Mouse (Mus musculus): Measurements from ENCODE around the gene Pdik1l.

Pdik1l gene

DNA sequence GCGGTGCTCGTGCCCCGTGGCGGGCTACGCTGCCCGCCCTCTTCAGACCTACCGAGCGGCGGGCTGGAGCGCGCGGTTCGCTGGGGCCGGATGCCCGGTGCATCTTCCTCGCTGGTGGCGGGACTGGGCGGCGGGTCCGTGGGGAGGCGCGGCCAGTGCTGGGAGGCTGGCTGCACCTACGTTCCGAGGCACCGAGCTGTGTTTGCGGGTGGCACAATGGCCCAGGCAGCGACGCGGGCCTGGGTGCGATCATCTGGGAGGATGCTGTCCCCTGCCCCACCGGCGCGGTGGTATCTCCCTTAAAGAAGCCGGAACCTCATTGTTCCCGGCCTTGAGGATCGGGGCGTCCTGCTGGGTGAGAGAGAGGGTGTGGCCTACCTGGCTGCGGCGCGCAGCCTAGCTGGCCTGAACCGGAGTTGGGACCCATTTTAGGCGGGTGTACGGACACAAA is at the start of gene Pdik1l:
Gene Pdik1l (minus strand): TSS at position 321 of the 451 bp plus-strand sequence.
- DNase-seq (ENCODE audit: extremely low spot score, low read depth, low spot score) = peak; percentile 41

DNA sequence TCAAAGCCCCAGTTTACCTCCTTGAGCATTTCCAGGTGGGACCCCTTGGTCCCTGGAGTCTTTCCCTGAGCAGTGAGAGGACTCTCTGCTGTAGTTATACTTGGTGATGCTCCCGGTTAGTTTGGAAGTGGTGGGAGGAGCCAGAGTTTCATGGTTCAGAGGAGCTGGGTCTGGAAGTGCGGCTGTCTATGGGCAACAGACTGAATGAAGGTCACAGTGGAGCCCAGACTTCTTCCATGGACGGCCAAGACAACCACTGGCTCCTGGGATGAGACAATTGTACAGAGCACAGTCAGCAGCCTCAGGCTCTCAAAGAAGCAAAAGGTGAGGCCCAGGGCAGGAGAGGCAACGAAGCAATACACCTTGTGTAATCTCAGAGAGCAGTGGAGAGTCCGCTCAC is 42.6 kb upstream of the Pdik1l start:
- no peak for DNase-seq (ENCODE audit: extremely low spot score, low read depth, low spot score)

DNA sequence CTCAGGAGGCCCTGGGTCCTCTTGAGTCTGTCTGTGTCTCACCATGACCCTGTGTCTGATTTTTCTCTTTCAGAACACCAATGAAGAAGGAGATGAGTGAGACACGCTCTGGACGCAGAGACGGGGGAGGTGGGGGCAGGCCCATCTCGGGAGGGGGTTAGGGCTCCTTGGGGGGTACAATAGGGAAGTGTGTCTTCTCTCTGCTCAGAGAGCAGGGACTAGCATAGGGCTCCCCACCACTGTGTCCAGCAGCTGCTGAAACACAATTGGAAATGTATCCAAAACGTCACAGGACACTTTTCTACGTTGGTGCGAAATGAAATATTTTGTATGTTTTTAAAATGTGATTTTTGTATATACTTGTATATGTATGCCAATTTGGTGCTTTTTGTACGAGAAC is 41.1 kb upstream of the Pdik1l start:
- no peak for DNase-seq (ENCODE audit: extremely low spot score, low read depth, low spot score)

DNA sequence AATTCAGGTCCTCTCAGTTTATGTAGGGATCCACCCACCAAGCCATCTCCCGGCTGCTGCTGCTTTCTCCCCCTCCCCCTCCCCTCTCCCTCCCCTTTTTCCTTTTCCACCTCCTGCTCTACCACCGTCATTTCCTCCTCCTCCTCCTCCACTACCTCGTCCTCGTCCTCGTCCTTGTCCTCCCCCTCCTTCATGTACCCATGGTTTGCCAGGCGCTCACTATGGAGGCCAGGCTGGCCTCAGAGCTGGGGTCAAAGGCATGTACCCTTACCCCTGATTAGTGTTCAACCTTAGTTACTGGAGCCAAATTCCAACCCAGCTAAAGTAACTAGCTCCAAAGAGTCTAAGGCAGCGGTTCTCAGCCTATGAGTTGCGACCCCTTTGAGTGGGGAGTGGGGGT is 40.5 kb upstream of the Pdik1l start:
- no peak for DNase-seq (ENCODE audit: extremely low spot score, low read depth, low spot score)

DNA sequence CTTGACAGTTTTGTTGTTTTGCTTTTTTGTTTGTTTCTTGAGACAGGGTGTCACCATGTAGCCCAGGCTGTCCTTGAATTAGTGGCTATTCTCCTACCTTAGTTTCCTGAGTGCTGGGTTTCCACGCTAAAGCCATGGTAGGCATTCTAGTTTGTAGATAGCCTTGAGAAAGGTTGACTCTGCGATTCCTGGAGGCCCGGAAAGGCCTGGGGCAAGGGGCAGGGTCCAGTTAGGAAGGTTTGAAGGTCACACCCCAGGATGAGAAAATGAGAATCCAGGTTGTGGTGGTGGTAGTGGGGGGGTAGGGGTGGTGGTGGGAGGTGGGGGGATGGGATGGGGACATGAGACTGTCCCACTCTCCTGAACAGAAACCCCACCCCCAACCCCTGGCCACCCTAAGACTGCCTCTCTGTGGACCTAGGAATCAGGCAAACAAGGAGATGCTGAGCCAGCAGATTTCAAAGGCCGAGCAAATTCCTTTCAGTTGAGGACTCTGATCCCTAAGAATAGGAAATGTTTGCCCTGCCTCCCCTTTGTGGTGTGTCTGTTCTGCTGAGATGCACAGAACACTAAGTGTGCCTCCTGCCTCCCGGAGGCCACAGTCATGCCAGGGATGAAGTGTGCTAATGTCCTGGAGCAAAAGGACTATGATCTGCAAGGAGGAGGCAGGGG is 39.3 kb upstream of the Pdik1l start:
- no peak for DNase-seq (ENCODE audit: extremely low spot score, low read depth, low spot score)

DNA sequence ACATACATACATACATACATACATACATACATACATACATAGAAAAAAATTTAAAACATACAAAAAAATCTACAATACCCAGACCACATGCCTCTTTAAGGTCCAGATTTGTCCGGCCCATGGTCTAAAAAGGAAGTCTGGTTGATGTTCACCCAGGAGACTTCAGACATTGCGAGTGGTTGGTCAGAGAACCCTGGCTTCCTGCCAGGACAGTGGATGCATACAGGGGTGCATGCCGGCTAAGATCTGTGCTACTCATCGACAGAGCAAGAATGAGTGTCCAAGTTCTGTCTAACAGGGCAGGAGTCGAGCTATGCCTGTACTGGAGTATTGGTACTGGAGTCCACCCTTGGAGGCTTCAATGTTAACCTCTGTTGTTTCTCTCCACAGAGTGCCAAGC is 37.0 kb upstream of the Pdik1l start:
- no peak for DNase-seq (ENCODE audit: extremely low spot score, low read depth, low spot score)

DNA sequence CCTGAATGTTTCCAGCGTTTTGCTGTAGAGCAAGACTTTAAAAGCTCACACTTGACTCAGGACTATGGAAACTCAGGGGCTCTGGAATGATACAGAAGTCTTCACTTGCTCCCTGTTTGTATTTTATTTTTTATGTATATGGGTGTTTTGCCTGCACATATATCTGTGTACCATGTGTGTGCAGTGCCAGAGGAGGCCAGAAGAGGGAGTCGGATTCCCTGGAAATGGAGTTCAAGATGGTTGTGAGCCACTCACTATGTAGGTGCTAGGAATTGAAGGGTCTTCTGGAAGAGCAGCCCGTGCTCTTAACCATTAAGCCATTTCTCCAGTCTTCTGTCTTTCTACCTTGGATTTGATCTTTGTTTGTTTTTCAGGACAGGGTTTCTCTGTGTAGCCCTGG is 33.8 kb upstream of the Pdik1l start:
- DNase-seq (ENCODE audit: extremely low spot score, low read depth, low spot score) = no peak

DNA sequence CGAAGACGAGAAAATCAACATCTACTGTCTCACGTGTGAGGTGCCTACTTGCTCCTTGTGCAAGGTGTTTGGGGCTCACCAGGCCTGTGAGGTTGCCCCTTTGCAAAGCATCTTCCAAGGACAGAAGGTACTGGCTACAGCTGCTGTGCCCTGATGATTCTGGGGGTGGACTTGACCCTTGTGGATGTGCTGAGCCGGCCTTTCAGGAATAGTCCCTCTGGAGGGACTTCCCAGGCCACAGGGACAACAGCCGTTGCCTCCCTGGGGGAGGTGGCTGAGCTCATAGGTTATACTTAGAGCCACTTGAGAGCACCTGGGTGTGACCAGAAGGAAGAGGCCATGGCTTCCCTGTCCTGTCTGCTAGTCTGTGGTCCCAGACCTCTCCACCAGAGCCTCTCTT is 32.0 kb upstream of the Pdik1l start:
- DNase-seq (ENCODE audit: extremely low spot score, low read depth, low spot score) = no peak

DNA sequence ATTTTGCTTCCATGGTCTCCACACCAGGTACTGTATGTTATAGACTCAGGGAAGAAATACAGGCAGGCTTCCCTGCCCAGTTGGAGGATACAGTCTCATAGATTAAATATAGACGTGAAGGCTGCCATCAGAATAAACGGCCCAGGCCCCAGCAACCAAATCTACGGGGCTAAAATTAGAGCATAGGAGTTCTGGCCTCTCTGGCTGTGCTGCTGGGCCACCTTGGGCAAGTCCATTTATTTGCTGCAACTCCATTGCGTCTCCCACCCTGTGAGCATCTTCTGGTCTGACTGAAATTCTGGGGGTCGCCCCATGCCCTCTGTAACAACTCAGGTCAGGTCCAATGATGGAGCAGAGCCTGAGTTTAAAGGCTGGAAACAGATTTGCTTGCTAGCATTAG is 31.4 kb upstream of the Pdik1l start:
- no peak for DNase-seq (ENCODE audit: extremely low spot score, low read depth, low spot score)

DNA sequence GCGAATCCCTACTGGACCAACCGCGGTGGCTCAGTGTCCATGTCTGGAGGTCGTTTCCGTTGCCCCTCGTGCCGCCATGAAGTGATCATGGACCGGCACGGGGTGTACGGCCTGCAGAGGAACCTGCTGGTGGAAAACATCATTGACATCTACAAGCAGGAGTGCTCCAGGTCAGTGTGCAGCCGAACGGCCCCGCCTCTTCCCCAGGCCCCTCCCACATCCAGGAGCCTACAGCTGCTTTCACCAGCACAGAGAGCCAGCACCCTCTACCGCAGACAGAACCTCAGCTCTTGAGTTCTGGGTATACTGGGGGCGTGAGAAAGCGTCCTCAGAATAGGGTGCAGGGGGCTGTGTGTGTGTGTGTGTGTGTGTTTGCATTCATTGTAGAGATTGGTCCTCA is 28.7 kb upstream of the Pdik1l start:
- no peak for DNase-seq (ENCODE audit: extremely low spot score, low read depth, low spot score)

DNA sequence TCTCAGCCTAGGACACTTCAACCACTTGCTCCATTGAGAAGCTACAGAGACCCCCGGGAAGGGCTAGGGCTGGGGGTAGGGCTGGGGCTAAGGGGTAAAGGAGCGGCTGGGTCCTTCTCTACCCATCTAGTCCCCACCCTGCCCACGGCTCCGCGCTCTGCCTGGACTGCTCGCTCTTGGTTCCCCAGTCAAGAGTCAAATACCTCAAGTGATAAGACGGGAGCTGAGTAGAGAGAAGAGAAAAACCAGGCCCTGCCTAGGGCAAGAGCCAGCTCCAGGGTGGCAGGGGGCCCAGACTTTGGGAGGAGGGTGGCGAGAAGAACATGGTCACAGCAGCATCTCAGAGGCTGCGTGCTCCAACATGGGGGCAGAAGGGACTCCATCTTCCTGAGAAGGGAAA is 27.8 kb upstream of the Pdik1l start:
- DNase-seq (ENCODE audit: extremely low spot score, low read depth, low spot score) = no peak

DNA sequence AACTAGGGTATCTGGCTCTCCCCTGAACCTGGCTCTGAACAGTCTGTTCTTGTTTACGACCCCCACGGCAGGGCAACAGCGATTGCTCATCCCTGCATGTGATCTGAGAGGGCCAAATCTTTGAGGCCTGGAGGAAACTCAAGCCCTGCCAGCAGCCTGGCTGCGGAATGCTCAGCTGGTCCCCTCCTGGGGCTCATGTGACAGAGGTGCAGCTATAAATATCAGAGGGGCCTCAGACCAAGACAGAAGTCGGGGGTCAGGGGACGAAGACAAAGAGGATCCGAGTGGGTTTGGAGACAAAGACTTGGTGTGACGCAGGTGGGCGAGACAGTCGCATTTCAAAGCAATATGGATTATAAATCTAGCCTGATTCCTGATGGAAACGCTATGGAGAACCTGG is 27.2 kb upstream of the Pdik1l start, which contains the start of gene Trim63:
Gene Trim63 (plus strand): TSS at position 245 of the 400 bp plus-strand sequence.
- no peak for DNase-seq (ENCODE audit: extremely low spot score, low read depth, low spot score)

DNA sequence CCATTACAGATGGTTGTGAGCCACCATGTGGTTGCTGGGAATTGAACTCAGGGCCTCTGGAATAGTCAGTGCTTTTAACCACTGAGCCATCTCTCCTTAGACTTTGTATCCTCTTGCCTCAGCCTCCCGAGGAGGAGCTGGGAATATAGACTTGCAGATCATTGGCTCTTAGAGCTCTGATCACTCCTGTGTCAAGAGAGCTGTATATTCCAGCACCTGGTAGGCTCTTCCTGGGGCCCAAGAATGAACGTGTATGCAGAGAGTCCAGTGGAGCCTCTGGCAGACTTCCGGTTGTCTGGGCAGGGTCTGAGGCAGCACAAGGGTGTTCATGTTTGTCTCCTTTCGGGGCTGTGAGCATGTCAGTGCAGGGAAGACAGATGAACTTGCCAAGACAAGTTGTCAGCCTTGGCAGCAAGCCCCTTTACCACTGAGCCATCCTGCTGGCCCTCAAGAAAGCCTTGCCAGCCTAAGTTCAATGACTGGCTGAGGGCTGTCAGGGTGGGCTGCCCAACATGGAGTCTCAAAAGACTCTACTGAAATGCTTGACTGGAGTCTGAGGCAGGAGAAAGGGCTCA is 26.5 kb upstream of the Pdik1l start:
- DNase-seq (ENCODE audit: extremely low spot score, low read depth, low spot score) = no peak

DNA sequence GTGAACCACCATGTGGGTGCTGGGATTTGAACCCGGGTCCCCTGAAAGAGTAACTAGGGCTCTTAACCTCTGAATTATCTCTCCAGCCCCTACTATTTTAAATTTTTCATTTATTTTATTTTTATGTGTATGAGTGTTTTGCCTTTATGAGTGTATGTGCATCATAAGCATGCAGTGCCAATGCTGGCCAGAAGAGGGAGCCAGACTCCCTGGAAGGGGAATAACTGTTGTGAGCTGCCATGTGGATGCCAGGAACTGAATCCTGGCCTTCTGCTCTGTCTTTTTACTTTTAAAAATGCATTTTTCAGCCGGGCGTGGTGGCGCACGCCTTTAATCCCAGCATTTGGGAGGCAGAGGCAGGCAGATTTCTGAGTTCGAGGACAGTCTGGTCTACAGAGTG is 25.2 kb upstream of the Pdik1l start:
- no peak for DNase-seq (ENCODE audit: extremely low spot score, low read depth, low spot score)

DNA sequence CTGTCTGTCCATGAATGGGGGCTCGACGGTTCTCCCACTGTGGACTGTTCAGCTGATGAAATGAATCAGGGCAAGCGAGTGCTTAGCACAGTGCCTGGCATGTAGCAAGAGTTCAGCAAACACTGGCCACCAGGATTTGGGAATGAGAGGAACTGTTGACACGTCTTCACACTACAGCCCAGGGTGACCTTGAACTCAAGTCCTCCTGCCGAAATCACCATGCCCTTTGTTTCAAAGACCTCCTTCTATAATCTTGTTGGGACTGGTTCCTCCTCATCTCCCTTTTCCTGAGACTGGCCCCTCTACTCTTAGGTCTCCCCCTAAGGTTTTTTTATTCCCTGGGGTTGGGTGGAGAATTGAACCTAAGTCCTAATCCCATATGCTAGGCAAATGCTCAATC is 24.6 kb upstream of the Pdik1l start:
- no peak for DNase-seq (ENCODE audit: extremely low spot score, low read depth, low spot score)

DNA sequence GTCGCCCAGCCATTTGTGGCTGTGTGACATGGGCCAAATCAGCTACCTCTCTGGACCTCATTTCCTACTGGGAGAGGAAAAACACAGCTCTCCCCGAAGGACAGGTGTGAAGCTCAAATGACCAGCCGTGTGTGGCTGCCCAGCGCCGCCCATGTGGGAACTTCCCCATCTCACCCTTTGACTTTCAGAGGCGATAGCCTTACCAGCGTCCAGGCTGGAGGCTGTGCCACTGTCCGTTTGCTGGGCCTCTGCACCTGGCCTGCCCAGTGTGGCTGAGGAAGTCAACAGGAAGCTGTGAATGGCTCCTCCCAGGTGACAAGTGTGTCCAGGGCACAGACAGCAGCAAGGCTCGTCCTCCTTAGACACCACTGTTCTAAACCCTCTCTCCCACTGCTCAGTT is 24.1 kb upstream of the Pdik1l start:
- no peak for DNase-seq (ENCODE audit: extremely low spot score, low read depth, low spot score)

DNA sequence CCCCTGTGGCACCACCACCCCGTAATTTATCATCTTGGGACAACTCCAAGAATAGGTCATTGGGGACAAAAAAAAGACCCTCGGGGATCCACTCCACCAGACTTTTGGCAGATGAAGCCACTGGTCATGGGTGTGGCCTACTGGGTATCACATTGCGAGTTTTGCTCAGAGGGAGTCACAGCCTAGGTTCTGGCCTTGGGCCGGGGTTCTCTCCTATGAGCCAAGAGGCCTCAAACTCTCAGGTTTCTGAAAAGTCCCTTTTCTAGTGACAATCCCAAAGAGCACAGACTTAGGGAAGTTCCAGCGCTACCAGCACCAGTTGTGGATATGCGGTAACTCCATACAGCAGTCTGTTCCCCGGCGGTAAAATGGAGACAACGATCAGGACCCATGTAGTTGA is 23.0 kb upstream of the Pdik1l start:
- no peak for DNase-seq (ENCODE audit: extremely low spot score, low read depth, low spot score)

DNA sequence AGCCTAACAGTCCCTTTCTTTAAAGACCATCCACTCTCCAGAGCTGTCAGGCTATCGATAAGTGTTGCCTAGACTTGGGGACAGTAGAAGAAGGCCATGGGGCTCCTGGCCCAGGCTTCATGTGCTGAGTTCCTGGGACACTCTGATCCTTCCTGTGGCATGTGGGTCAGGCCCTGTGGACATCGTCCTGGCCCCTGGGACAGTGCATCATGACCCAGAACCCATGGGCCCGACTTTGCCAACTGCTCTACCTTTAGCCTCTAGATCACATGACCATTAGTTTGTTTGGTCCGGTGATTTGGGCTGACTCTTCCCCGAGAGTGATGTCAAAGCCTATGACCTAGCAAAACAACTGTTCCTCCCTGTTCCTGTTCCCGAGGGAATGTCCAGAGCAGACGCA is 22.4 kb upstream of the Pdik1l start:
- no peak for DNase-seq (ENCODE audit: extremely low spot score, low read depth, low spot score)

DNA sequence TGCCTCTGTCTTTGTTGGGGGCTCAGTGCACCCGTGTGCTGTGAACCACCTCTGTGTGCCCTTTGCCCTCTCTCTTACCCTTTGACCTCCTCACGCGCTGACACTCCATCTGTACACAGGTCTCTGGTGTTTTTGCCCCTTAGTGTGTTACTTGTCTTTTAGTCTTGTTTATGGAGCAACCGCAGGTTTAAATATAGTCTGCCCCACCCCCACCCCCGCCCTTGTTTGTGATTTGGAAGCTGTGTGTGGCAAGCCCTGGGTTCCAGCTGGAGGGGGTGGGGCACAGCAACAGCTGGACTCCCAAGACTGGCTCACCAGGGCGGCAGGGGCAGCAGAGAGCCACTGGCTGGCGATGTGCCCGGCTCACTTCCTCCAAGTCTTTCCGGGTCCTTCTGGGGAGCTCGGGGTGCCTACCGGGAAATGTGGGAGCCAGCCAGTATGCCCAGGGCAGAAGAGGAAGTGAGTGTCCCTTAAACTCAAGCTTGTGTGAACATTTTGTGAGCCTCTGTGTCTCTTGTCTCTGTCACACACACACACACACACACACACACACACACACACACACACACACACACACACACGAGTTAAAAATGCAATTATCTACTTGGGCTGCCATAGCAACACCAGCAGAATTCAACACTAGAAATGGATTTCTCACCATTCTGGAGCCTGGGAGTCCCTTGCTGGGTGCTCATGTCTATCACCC is 19.8 kb upstream of the Pdik1l start:
- DNase-seq (ENCODE audit: extremely low spot score, low read depth, low spot score) = no peak

DNA sequence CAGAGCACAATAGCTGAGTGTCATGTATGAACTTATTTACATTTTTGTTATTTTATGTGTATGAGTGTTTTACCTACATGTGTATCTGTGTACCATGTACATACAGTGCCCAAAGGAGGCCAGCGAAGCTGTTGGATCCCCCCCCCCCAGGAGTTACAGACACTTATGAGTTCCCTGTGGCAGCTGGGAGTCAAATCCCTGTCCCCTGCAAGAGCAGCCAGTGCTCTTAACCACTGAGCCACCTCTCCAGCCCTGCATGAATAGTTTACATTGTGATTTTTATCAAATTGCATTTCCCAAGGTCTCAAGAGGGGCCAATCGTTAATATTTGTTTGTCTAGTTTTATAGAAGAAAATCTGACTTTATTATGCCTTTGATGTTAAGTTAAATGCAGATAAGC is 19.3 kb upstream of the Pdik1l start:
- DNase-seq (ENCODE audit: extremely low spot score, low read depth, low spot score) = no peak

DNA sequence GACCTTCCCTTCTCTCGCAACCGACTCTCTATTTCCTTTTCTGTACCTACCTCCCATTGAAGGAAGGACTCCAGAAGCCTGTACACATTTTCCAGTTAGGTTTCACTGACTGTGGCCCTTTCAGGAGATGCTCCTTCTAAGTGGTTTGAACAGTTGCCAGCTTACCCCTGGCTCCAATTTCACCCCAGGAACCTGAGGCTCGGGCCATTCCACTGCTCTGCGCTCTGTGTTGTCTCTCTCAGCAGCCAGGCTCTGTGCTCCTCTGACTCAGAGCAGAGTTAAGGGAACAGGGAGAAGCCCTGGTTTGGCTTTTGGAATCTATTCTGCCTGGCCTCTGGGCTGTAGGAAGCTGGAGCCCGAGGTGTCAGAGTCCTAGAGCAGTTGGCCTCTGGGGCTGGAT is 14.4 kb upstream of the Pdik1l start:
- DNase-seq (ENCODE audit: extremely low spot score, low read depth, low spot score) = no peak

DNA sequence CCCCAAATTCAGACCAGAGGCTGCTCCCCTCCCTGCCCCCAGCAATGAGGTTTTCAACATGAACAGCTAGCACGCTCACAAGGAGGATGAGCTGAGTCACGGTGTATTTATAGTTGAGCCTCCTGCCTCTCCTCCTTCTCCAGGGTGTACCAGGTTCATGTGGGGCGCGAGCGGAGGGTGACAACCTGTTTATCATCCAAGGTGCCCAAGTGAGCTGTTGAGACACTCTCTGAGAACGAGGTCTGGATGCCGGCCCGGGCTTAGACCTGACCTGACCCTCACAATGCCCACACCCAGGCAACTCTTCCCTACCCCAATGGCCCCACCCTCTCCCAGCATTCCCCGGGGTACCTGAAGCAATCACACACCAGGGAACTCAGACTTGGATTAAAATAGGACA is 12.6 kb upstream of the Pdik1l start:
- no peak for DNase-seq (ENCODE audit: extremely low spot score, low read depth, low spot score)

DNA sequence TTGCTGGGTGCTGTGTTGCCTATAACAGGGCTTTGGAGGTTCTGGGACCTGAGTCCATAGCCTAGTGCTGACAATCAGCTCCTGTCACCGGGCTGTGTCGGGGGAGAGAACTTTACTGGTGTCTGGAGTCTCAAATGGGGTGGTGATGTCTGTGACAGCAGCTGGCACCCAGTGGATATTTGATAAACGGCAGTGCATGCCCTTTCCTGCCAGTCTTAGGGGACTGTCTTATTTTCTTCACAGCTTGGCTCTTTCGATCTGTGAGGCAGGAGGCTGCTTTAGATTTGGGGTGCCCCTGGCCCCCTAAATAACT is 11.8 kb upstream of the Pdik1l start:
- no peak for DNase-seq (ENCODE audit: extremely low spot score, low read depth, low spot score)

Data from hindlimb bud, embryonic 11.5 days (tissue).